Mouse (Mus musculus) myocyte (in vitro differentiated cells): ENCODE measurements around the gene Prpf40a. TPM values are rescaled to one million over a fixed set of nuclear protein-coding genes. Genes with fewer than 3 reads are reported as not detected.
A peak's percentile ranks its signal among the peaks of the same experiment; 100 is the strongest.

Source experiments
- H3K27me3 ChIP-seq: one replicate; pipeline ENCODE4 v1.6.1; 2011; ENCODE audit not compliant: control insufficient read depth, insufficient read depth, insufficient read length
- H3K36me3 ChIP-seq: one replicate; pipeline ENCODE4 v1.6.1; 2011; ENCODE audit not compliant: control insufficient read depth, insufficient read depth
- H3K4me2 ChIP-seq: one replicate; pipeline ENCODE4 v1.6.1; 2011; ENCODE audit warnings: low read depth, control low read depth
- H3K4me3 ChIP-seq: one replicate; pipeline ENCODE4 v1.5.1; 2011; ENCODE audit warnings: mild to moderate bottlenecking, control low read depth, moderate library complexity
- H3K79me2 ChIP-seq: one replicate; pipeline ENCODE4 v1.6.1; 2011; ENCODE audit not compliant: control insufficient read depth, insufficient read depth
- H3ac ChIP-seq: one replicate; pipeline ENCODE4 v1.6.1; 2011; ENCODE audit not compliant: control insufficient read depth, insufficient read length
- CEBPB ChIP-seq: IDR thresholded peaks from 2 replicates; pipeline ENCODE4 v1.6.1; 2011; ENCODE audit warnings: mild to moderate bottlenecking, moderate library complexity; ENCODE audit not compliant: poor library complexity, insufficient read depth, severe bottlenecking
- E2F4 ChIP-seq: IDR thresholded peaks from one replicate; pipeline ENCODE4 v1.6.1; 2011; ENCODE audit warnings: mild to moderate bottlenecking, control low read depth, moderate library complexity; ENCODE audit not compliant: insufficient read depth
- MAX ChIP-seq: IDR thresholded peaks from one replicate; pipeline ENCODE4 v1.6.1; 2011; ENCODE audit warnings: low read depth, mild to moderate bottlenecking, control low read depth
- MYOD1 ChIP-seq, 3 experiments: IDR thresholded peaks; one replicate each; pipeline ENCODE4 v1.6.1; 2011; ENCODE audit warnings: control low read depth in 2 of 3, low read depth in 2 of 3, mild to moderate bottlenecking in 2 of 3, moderate library complexity in 1 of 3; ENCODE audit not compliant: insufficient read length in 2 of 3, control insufficient read depth in 1 of 3
- MYOG ChIP-seq, 3 experiments: IDR thresholded peaks; one replicate each; pipeline ENCODE4 v1.6.1; 2011; ENCODE audit warnings: control low read depth in 2 of 3, low read depth in 2 of 3, mild to moderate bottlenecking in 2 of 3; ENCODE audit not compliant: insufficient read length in 2 of 3, control insufficient read depth in 1 of 3, insufficient read depth in 1 of 3
- POLR2A ChIP-seq: IDR thresholded peaks from one replicate; pipeline ENCODE4 v1.6.1; 2011; ENCODE audit warnings: low read depth, mild to moderate bottlenecking, control low read depth, moderate library complexity; ENCODE audit not compliant: insufficient read length
- POLR2AphosphoS2 ChIP-seq: IDR thresholded peaks from one replicate; pipeline ENCODE4 v1.6.1; 2011; ENCODE audit warnings: low read depth, control low read depth; ENCODE audit not compliant: insufficient read length
- REST ChIP-seq: IDR thresholded peaks from one replicate; pipeline ENCODE4 v1.6.1; 2011; ENCODE audit warnings: mild to moderate bottlenecking, control low read depth, moderate library complexity; ENCODE audit not compliant: insufficient read depth, insufficient read length
- SRF ChIP-seq: IDR thresholded peaks from one replicate; pipeline ENCODE4 v1.6.1; 2011; ENCODE audit warnings: low read depth; ENCODE audit not compliant: control insufficient read depth, insufficient read length
- TCF12 ChIP-seq: IDR thresholded peaks from one replicate; pipeline ENCODE4 v1.6.1; 2011; ENCODE audit warnings: mild to moderate bottlenecking, control low read depth; ENCODE audit not compliant: poor library complexity, insufficient read depth, severe bottlenecking
- TCF3 ChIP-seq: IDR thresholded peaks from one replicate; pipeline ENCODE4 v1.6.1; 2011; ENCODE audit warnings: low read depth, control low read depth; ENCODE audit not compliant: insufficient read length
- USF1 ChIP-seq: IDR thresholded peaks from one replicate; pipeline ENCODE4 v1.6.1; 2011; ENCODE audit warnings: low read depth, mild to moderate bottlenecking, control low read depth, moderate library complexity
- polyA plus RNA-seq: library from polyadenylated mRNA; unstranded; fragments of >200 nt; fragmentation: generic; extraction: Trizol; gene quantifications from one replicate; pipeline ENCODE4 v1.2.1, GENCODE M21; 2012; ENCODE audit warnings: missing spikeins

Gene Prpf40a
- polyA plus RNA-seq, 1 experiment = 14.2 TPM

DNA sequence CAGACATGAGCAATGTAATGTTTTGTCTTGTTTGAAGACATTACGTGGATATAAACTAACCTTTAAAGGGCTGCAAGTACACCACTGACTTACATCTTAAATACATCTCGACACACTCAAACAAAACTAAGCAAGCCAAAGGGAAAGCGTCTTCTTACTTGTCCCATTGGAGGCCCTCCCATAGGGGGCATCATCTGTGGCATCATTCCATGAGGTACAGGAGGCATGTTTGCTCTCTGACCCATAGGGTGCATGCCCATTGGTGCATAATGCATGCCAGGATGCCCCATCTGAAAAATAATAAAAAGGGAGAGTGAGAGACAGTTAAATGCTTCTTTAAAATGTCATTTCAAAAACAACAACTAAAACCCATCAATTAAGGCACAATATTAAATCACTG, 1.3 kb downstream of the Prpf40a start:
- Histone ChIP-seq H3ac (no peak overlapping the region), H3K4me2 (peak overlapping the region; percentile 71), H3K79me2 (peaks cover 83% of the 10 kb centered on the region), H3K4me3 (peak overlapping the region; percentile 98), H3K27me3 (no peaks in the 10 kb centered on the region), H3K36me3 (peaks cover 22% of the 10 kb centered on the region)
- no peak for TF ChIP-seq MYOD1 (IDR thresholded peaks at IDR 0.05; ENCODE audit: control insufficient read depth in 1 of 3, insufficient read length in 2 of 3, low read depth in 2 of 3)

DNA sequence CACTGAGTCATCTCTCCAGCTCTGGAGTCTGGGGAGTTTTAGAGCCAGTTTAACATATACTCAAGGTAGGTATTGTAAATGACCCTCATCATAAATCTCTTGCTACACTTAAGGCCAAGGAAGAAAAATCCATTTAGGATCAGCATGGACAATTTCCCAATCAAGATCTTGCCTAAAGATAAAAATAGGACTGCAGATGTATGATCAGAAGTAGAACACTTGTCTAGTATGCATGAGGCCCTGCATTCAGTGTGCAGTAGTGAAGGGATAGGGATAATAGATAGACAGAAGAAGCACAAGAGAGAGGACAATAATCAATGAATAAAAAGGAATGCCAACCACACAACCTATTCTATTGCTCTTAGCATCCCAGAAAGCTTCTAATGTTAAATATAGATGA, 11.2 kb downstream of the Prpf40a start:
- Histone ChIP-seq H3K79me2 (peaks cover 79% of the 10 kb centered on the region), H3K27me3 (no peaks in the 10 kb centered on the region), H3K4me3 (no peak overlapping the region), H3K36me3 (peaks cover 24% of the 10 kb centered on the region), H3K4me2 (no peak overlapping the region), H3ac (no peak overlapping the region)
- TF ChIP-seq MYOG (IDR thresholded peaks at IDR 0.05; ENCODE audit: control insufficient read depth in 1 of 3, insufficient read depth in 1 of 3, insufficient read length in 2 of 3, low read depth in 2 of 3) = no peak
- no peak for TF ChIP-seq MYOD1 (IDR thresholded peaks at IDR 0.05; ENCODE audit: control insufficient read depth in 1 of 3, insufficient read length in 2 of 3, low read depth in 2 of 3)
- TF ChIP-seq TCF3 = no peak
- TF ChIP-seq SRF = no peak
- no peak for TF ChIP-seq CEBPB
- TF ChIP-seq TCF12 = no peak
- no peak for TF ChIP-seq POLR2AphosphoS2
- no peak for TF ChIP-seq REST

DNA sequence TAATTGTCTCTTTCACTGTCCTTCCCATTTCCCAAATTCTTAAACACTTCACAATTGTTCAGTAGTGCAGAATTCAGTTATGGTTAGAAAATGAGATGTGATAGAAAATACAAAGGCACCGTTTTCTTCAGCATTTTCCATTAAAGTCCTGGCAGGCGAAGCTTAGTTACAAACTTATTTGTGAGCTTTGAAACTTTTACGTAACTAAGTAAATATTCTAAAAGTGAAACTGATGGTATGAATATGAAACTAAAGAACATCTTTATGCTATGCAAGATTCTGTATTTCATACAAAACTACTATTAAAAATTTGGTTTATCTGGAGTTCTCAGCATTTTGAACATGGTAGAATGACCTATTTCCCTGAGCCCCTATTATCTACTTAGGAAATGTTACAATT, 12.1 kb downstream of the Prpf40a start:
- no peak overlapping the region for H3K4me3 ChIP-seq
- TF ChIP-seq MYOG (IDR thresholded peaks at IDR 0.05; ENCODE audit: control insufficient read depth in 1 of 3, insufficient read depth in 1 of 3, insufficient read length in 2 of 3, low read depth in 2 of 3) (no peak), TCF3 (no peak), REST (no peak), USF1 (no peak), E2F4 (no peak), SRF (no peak), CEBPB (no peak), MYOD1 (IDR thresholded peaks at IDR 0.05; ENCODE audit: control insufficient read depth in 1 of 3, insufficient read length in 2 of 3, low read depth in 2 of 3) (no peak), POLR2A (no peak), POLR2AphosphoS2 (no peak), MAX (no peak), TCF12 (no peak)
- H3K79me2 ChIP-seq = peaks cover 78% of the 10 kb centered on the region
- H3K36me3 ChIP-seq = peaks cover 19% of the 10 kb centered on the region
- H3K4me2 ChIP-seq = no peak overlapping the region
- H3ac ChIP-seq = no peak overlapping the region
- no peaks in the 10 kb centered on the region for H3K27me3 ChIP-seq

DNA sequence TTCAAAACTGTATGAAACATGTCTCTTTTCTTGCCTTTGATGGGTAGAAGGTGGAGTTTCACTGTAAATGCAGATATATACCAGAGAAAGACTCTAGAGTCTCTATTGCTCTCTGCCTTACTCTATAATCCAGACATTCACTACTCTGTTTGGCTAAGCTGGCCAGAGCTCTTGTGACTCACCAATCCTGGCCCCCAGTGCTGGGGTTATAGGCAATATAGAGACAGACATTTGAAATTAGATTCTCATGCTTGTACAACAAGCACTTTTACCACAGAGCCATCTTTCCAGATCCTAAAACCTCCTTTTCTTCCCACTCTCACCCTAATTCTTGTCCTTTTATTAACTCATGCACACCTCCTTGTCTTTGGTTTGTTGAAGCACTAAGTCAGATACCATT, 17.1 kb downstream of the Prpf40a start:
- H3K36me3 ChIP-seq = peaks cover 27% of the 10 kb centered on the region
- H3ac ChIP-seq = no peak overlapping the region
- H3K4me3 ChIP-seq = no peak overlapping the region
- no peak overlapping the region for H3K4me2 ChIP-seq
- H3K27me3 ChIP-seq = no peaks in the 10 kb centered on the region
- no peak for TF ChIP-seq REST
- TF ChIP-seq TCF3 = no peak
- no peak for TF ChIP-seq MYOD1 (IDR thresholded peaks at IDR 0.05; ENCODE audit: control insufficient read depth in 1 of 3, insufficient read length in 2 of 3, low read depth in 2 of 3)
- no peak for TF ChIP-seq TCF12
- no peak for TF ChIP-seq POLR2AphosphoS2
- no peak for TF ChIP-seq MAX
- TF ChIP-seq USF1 = no peak
- TF ChIP-seq MYOG (IDR thresholded peaks at IDR 0.05; ENCODE audit: control insufficient read depth in 1 of 3, insufficient read depth in 1 of 3, insufficient read length in 2 of 3, low read depth in 2 of 3) = no peak
- no peak for TF ChIP-seq SRF
- no peak for TF ChIP-seq POLR2A
- no peak for TF ChIP-seq CEBPB
- TF ChIP-seq E2F4 = no peak
- peaks cover 58% of the 10 kb centered on the region for H3K79me2 ChIP-seq

DNA sequence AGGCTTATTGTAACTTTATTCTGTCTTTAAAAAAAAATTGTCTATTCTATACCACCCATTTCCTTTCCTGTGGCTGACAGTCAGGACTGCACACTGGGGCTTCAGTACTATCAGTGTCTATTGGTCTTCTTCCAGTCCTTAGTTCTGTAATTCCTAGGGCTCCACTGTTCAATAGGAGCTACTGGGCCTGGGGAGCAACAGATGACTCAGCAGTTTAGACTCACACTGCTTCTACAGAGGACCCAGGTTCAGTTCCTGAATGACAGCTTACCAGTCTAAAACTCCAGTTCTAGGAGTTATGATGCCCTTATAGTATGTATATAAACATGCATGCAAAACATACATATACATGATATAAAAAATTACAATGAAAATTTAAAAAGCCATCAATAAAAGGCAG, 44.2 kb downstream of the Prpf40a start:
- TF ChIP-seq USF1 (no peak), REST (no peak), E2F4 (no peak), CEBPB (no peak), TCF3 (no peak), MAX (no peak), MYOD1 (IDR thresholded peaks at IDR 0.05; ENCODE audit: control insufficient read depth in 1 of 3, insufficient read length in 2 of 3, low read depth in 2 of 3) (no peak), TCF12 (no peak), MYOG (IDR thresholded peaks at IDR 0.05; ENCODE audit: control insufficient read depth in 1 of 3, insufficient read depth in 1 of 3, insufficient read length in 2 of 3, low read depth in 2 of 3) (no peak), POLR2A (no peak), SRF (no peak), POLR2AphosphoS2 (no peak)
- Histone ChIP-seq H3ac (no peak overlapping the region), H3K79me2 (no peaks in the 10 kb centered on the region), H3K4me3 (no peak overlapping the region), H3K27me3 (no peaks in the 10 kb centered on the region), H3K4me2 (no peak overlapping the region), H3K36me3 (peaks cover 70% of the 10 kb centered on the region)
